Mouse (Mus musculus) kidney, embryonic 16.5 days (tissue): ENCODE results near the gene H2al1d. TPM values are rescaled to one million over a fixed set of nuclear protein-coding genes. Genes with fewer than 3 reads are reported as not detected.
A peak's percentile ranks its signal among the peaks of the same experiment; 100 is the strongest.
"Not testable (repeated sequence)": the region's sequence is repeated elsewhere in the genome, so short reads cannot be mapped to it uniquely, and the experiment has no call there.

Experiments used
- ATAC-seq: fragments of 200-750 bp; cut with Nextera tagmentation; 2 replicates; pipeline ENCODE4 v1.8.0; 2017; ENCODE audit warnings: moderate TSS enrichment; ENCODE audit not compliant: low FRiP score, low TSS enrichment
- H3K27ac ChIP-seq: fragments of 300-500 bp; sonication (generic); 2 replicates; pipeline ENCODE4 v1.5.1; 2014; ENCODE audit warnings: low read length
- H3K27me3 ChIP-seq: fragments of 300-500 bp; sonication (generic); 2 replicates; pipeline ENCODE4 v1.6.1; 2014; ENCODE audit warnings: low read length, control low read depth, mixed read lengths; ENCODE audit not compliant: insufficient read depth
- H3K36me3 ChIP-seq: fragments of 300-500 bp; sonication (generic); 2 replicates; pipeline ENCODE4 v1.6.1; 2014; ENCODE audit warnings: low read length, control low read depth, mixed read lengths; ENCODE audit not compliant: insufficient read depth
- H3K4me1 ChIP-seq: fragments of 300-500 bp; sonication (generic); 2 replicates; pipeline ENCODE4 v1.6.1; 2014; ENCODE audit warnings: low read length, control low read depth, mixed read lengths; ENCODE audit not compliant: insufficient read depth
- H3K4me2 ChIP-seq: fragments of 300-500 bp; sonication (generic); replicated peaks from 2 replicates; pipeline ENCODE4 v1.6.1; 2014; ENCODE audit warnings: low read depth, low read length
- H3K4me3 ChIP-seq: fragments of 300-500 bp; sonication (generic); 2 replicates; pipeline ENCODE4 v1.5.1; 2014; ENCODE audit warnings: mild to moderate bottlenecking, low read length
- H3K9ac ChIP-seq: fragments of 300-500 bp; sonication (generic); replicated peaks from 2 replicates; pipeline ENCODE4 v1.6.1; 2014; ENCODE audit warnings: low read length
- H3K9me3 ChIP-seq: fragments of 300-500 bp; sonication (generic); 2 replicates; pipeline ENCODE4 v1.6.1; 2016; ENCODE audit warnings: low read length, control low read depth
- WGBS: fragments of 180-500 bp; shearing (Covaris S2); extraction: QIAGEN DNeasy Blood & Tissue Kit; methylation state at CpG from one replicate; pipeline ENCODE4 v1.1.7; 2014; 5-methylcytosine and 5-hydroxymethylcytosine counted together
- polyA plus RNA-seq: library from polyadenylated mRNA; unstranded; fragments of >200 nt; fragmentation: Nextera tagmentation; extraction: Ambion mirVana; gene quantifications from 2 replicates; pipeline ENCODE4 v1.2.1, GENCODE M21; 2015

Gene H2al1d
- polyA plus RNA-seq, result not detected in 2 replicates

DNA sequence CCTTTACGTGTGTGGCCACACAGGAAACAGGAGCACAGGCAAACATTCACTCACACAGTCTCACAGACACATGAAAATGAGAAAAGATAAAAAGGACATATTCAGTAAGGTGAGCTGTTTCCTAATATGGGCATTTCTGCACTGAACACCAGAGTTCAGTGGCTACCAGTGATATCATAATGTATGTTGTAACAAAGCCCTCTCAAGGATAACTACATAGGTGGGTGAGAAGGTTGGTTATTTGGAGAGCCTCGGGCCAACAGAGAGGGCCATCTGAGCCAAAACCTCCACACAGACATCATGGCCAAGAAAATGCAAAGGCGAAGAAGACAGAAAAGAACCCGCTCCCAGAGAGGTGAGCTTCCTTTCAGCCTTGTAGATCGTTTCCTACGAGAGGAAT lies at the start of gene H2al1d:
Gene H2al1d, plus strand, starts transcription at position 301 of the 400 bp plus-strand sequence.
- H3K27me3 ChIP-seq, H3K9ac ChIP-seq, ATAC-seq, H3K4me2 ChIP-seq, H3K9me3 ChIP-seq, H3K27ac ChIP-seq, H3K4me3 ChIP-seq, H3K4me1 ChIP-seq, H3K36me3 ChIP-seq: not testable (repeated sequence)
- no CpG with 5 or more reads among the region's 6 CpGs for WGBS

DNA sequence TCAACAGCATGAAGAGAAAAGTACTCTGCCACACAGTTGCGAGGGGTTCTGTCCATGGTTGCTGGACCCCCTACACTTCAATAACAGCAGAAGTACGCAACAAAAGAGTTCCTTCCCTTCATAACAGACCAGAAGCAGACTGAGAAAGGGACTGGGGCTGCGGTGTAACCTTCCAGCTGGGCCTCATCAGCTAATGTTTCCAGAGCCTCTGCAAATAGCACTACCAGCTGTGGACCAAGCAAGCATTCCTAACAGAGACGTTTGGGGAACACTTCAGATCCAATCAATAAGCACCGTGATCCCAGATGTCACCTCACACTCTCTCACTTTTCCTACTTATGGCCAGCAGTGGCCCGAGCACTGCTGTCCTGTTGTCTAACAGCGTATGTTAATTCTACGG lies 43.7 kb upstream of the H2al1d start:
- Histone ChIP-seq H3K4me1 (no peaks in the 10 kb centered on the region; the same call in 1 of the 2 replicates), H3K27me3 (peaks cover 22% of the 10 kb centered on the region; the same call in 1 of the 2 replicates), H3K27ac (no peak overlapping the region), H3K4me3 (no peak overlapping the region), H3K36me3 (no peaks in the 10 kb centered on the region), H3K9ac (no peak overlapping the region), H3K9me3 (no peaks in the 10 kb centered on the region), H3K4me2 (no peak overlapping the region)
- WGBS, result 68% methylated on average over 8 of the region's 8 CpGs
- ATAC-seq, result no peak

DNA sequence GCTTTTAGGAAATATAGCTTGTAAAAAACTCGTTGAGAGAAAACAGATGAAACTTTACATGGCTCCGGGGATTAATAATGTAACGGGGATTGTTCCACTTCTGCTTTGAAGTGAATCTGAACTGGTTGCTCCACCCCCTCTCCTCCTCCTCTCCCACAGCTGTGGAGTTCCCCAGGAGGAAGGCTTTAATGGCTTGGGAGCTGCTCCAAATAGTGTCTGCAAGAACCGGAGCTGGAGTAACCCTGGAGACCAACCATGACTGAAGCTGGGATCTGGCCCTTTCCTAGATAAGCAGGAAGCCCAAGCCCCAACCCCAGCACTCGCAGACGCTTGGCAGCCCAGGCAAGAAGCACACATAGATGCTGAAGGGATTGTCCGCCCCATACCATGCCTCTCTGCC lies 40.8 kb upstream of the H2al1d start:
- H3K4me3 ChIP-seq, result no peak overlapping the region
- 54% methylated on average over 7 of the region's 7 CpGs for WGBS
- no peak overlapping the region for H3K27ac ChIP-seq
- H3K36me3 ChIP-seq, result no peaks in the 10 kb centered on the region
- no peaks in the 10 kb centered on the region for H3K9me3 ChIP-seq
- no peaks in the 10 kb centered on the region; the same call in 1 of the 2 replicates for H3K4me1 ChIP-seq
- H3K27me3 ChIP-seq, result peaks cover 11% of the 10 kb centered on the region
- H3K9ac ChIP-seq, result no peak overlapping the region
- ATAC-seq, result peak; percentile 77; the same call in 1 of the 2 replicates
- no peak overlapping the region for H3K4me2 ChIP-seq

- H3K27ac ChIP-seq, result no peak overlapping the region
- H3K27me3 ChIP-seq, result peaks cover 11% of the 10 kb centered on the region
- H3K4me2 ChIP-seq, result no peak overlapping the region
- H3K4me1 ChIP-seq, result no peaks in the 10 kb centered on the region; the same call in 1 of the 2 replicates
- H3K9ac ChIP-seq, result no peak overlapping the region
- no peak for ATAC-seq
- WGBS, result 78% methylated on average over 3 of the region's 3 CpGs
- H3K4me3 ChIP-seq, result no peak overlapping the region
- H3K36me3 ChIP-seq, result no peaks in the 10 kb centered on the region
- no peaks in the 10 kb centered on the region for H3K9me3 ChIP-seq
These were observed 39.5 kb upstream of the H2al1d start for GRCm38 (mm10) chrX:11269074-11269473.

DNA sequence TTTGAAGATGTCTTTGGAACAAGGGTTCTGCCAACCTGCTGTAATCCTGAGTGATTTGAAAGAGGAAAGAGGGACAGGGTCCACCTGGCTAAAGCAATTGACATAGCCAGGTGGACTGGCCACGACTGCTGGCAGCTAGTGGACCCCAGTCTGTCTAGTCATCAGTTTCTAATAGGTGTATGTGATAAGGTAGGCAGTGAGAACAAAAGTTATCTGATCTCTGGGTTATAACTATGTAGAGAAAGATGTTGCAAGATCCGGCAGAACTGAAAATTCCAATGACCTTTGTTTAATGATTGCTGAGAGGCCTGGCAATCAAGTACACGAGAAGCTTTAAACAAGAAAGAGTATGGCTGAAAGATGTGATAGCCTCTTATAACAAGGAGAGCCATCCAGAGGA lies 35.4 kb upstream of the H2al1d start:
- Histone ChIP-seq H3K9me3 (no peaks in the 10 kb centered on the region), H3K27me3 (peaks cover 3% of the 10 kb centered on the region), H3K9ac (no peak overlapping the region), H3K27ac (no peak overlapping the region), H3K4me1 (no peaks in the 10 kb centered on the region), H3K4me3 (no peak overlapping the region), H3K36me3 (no peaks in the 10 kb centered on the region), H3K4me2 (no peak overlapping the region)
- ATAC-seq, result no peak
- WGBS, result 74% methylated on average over 3 of the region's 3 CpGs

DNA sequence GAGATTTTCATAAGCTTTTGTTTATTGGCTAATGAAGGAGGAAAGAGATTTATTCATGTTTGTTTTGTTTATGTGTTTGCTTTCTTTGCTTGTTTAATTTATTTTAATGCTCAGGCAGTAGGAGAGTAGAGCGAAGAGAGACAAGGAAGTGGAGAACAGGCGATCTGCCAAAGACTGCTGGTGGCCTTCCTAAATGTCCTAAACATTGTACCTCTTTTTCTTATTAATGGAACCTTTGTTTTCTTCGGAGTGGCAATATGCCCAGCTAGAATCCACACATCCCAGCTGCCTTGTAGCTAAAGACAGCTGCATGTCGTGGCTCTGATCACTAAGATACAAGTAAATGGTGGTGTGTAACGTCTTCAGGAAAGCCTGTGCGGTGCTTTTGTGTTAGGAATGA lies 31.5 kb upstream of the H2al1d start:
- 80% methylated on average over 6 of the region's 6 CpGs for WGBS

GRCm38 (mm10) chrX:11280741-11281140 lies 27.9 kb upstream of the H2al1d start:
- Histone ChIP-seq H3K36me3 (no peaks in the 10 kb centered on the region), H3K4me1 (no peaks in the 10 kb centered on the region), H3K9me3 (no peaks in the 10 kb centered on the region), H3K27me3 (peaks cover 7% of the 10 kb centered on the region; the same call in 1 of the 2 replicates), H3K4me2 (no peak overlapping the region), H3K4me3 (no peak overlapping the region), H3K27ac (no peak overlapping the region), H3K9ac (no peak overlapping the region)
- ATAC-seq, result no peak
- 78% methylated on average over 2 of the region's 2 CpGs for WGBS

More for the DNA sequence above, 31.5 kb upstream of the H2al1d start:
- ATAC-seq, result no peak
- peaks cover 10% of the 10 kb centered on the region for H3K27me3 ChIP-seq
- no peaks in the 10 kb centered on the region for H3K9me3 ChIP-seq
- no peak overlapping the region for H3K9ac ChIP-seq
- no peak overlapping the region for H3K4me2 ChIP-seq
- no peaks in the 10 kb centered on the region for H3K4me1 ChIP-seq
- H3K4me3 ChIP-seq, result no peak overlapping the region
- no peaks in the 10 kb centered on the region for H3K36me3 ChIP-seq
- H3K27ac ChIP-seq, result no peak overlapping the region

DNA sequence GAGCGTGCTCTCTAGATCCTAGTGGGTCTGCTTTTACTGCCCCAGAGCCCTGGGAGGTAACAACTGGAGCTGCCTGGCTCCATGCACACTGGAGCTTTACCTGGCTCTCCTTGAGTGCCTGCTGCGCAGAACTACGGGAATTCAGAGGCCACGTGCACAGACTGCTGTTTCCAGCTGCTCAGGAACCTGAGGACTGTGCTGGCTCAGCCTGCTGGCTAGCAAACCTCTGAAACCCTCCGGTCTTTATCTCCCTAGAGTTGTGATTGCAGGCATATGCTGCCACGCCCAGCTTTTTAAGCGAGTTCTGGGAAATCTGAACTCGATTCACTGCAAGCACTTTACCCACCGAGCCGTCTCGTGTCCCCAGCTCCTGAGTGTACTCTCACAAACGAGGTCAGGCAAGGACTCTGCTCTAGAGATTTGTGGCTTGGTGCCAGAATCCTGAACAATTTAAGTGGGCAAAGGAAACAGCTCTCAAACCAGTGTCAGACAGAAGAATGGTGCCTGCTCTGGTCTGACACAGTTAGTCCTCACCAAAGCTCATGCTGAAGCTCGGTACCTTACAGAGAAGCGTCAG lies 20.2 kb upstream of the H2al1d start:
- Histone ChIP-seq H3K27ac (no peak overlapping the region), H3K9ac (no peak overlapping the region), H3K9me3 (no peaks in the 10 kb centered on the region), H3K4me1 (no peaks in the 10 kb centered on the region), H3K36me3 (no peaks in the 10 kb centered on the region), H3K27me3 (peaks cover 10% of the 10 kb centered on the region; the same call in 1 of the 2 replicates), H3K4me2 (no peak overlapping the region), H3K4me3 (no peak overlapping the region)
- 70% methylated on average over 14 of the region's 14 CpGs for WGBS
- ATAC-seq, result no peak

GRCm38 (mm10) chrX:11289244-11289643 lies 19.4 kb upstream of the H2al1d start:
- ATAC-seq, result no peak
- Histone ChIP-seq H3K27ac (no peak overlapping the region), H3K9ac (no peak overlapping the region), H3K36me3 (no peaks in the 10 kb centered on the region), H3K4me1 (no peaks in the 10 kb centered on the region), H3K27me3 (peaks cover 10% of the 10 kb centered on the region; the same call in 1 of the 2 replicates), H3K4me2 (no peak overlapping the region), H3K9me3 (no peaks in the 10 kb centered on the region), H3K4me3 (no peak overlapping the region)
- 67% methylated on average over 4 of the region's 4 CpGs for WGBS

- not testable (repeated sequence) for H3K27ac ChIP-seq, H3K4me3 ChIP-seq, ATAC-seq
These were observed 9.7 kb upstream of the H2al1d start, which contains the start of gene H2al1a for GRCm38 (mm10) chrX:11298957-11299356. Gene H2al1a, plus strand, starts transcription at chrX:11299257.

More at GRCm38 (mm10) chrX:11298957-11299356, 9.7 kb upstream of the H2al1d start, which contains the start of gene H2al1a:
- not testable (repeated sequence) for H3K9ac ChIP-seq, H3K9me3 ChIP-seq, H3K4me1 ChIP-seq, H3K4me2 ChIP-seq, H3K27me3 ChIP-seq, H3K36me3 ChIP-seq
- WGBS, result no CpG with 5 or more reads among the region's 3 CpGs
